Mouse (Mus musculus) embryonic facial prominence, embryonic 15.5 days (tissue): ENCODE measurements at regions not wholly inside any gene's neighbourhood (a gene's known extent, or its start where the extent isn't known, plus 50 kb on each side); places are given as distances from the start of the nearest gene placed in this dataset.

Source experiments
- ATAC-seq: fragments of 200-750 bp; cut with Nextera tagmentation; 2 replicates; pipeline ENCODE4 v1.8.0; 2017; ENCODE audit warnings: low read depth, moderate TSS enrichment; ENCODE audit not compliant: insufficient number of reproducible peaks, low FRiP score, low TSS enrichment
- H3K27ac ChIP-seq: fragments of 300-500 bp; sonication (generic); replicated peaks from 2 replicates; pipeline ENCODE4 v1.5.1; 2015; ENCODE audit warnings: mild to moderate bottlenecking, inconsistent platforms
- H3K27me3 ChIP-seq: fragments of 300-500 bp; sonication (generic); 2 replicates; pipeline ENCODE4 v1.6.1; 2015; ENCODE audit warnings: inconsistent platforms
- H3K36me3 ChIP-seq: fragments of 300-500 bp; sonication (generic); 2 replicates; pipeline ENCODE4 v1.6.1; 2015; ENCODE audit warnings: mild to moderate bottlenecking, inconsistent platforms
- H3K4me1 ChIP-seq: fragments of 300-500 bp; sonication (generic); 2 replicates; pipeline ENCODE4 v1.6.1; 2015; ENCODE audit warnings: inconsistent platforms
- H3K4me2 ChIP-seq: fragments of 300-500 bp; sonication (generic); replicated peaks from 2 replicates; pipeline ENCODE4 v1.6.1; 2015; ENCODE audit warnings: mild to moderate bottlenecking, inconsistent platforms
- H3K4me3 ChIP-seq: fragments of 300-500 bp; sonication (generic); replicated peaks from 2 replicates; pipeline ENCODE4 v1.5.1; 2015; ENCODE audit warnings: mild to moderate bottlenecking, inconsistent platforms
- H3K9ac ChIP-seq: fragments of 300-500 bp; sonication (generic); 2 replicates; pipeline ENCODE4 v1.6.1; 2015; ENCODE audit warnings: inconsistent platforms
- H3K9me3 ChIP-seq: fragments of 300-500 bp; sonication (generic); replicated peaks from 2 replicates; pipeline ENCODE4 v1.6.1; 2016; ENCODE audit warnings: inconsistent platforms
- WGBS: fragments of 180-500 bp; shearing (Covaris S2); methylation state at CpG from one replicate; pipeline ENCODE4 v1.1.7; 2015; 5-methylcytosine and 5-hydroxymethylcytosine counted together

DNA sequence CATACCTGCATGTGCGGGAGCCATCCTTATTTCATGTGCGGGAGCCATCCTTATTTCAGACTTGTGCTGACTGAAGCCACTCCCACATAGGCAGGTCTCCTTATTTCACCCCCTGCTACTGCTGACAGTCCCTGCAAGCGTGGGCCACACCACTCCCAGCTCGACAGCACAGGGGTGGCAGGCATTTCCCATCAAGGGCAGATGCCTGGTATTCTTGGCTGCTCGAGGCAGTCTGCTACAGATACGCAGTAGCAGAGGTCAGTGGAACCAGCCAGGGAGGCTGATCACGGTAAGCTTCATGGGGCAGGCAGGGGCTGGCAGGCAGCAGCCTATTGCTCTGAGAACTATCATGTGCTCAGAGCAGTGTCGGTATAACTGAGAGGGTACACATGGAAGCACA lies 215.6 kb downstream of the Mroh4 start:
- no peak for ATAC-seq
- no peaks in the 10 kb centered on the region for H3K9me3 ChIP-seq
- WGBS = 71% methylated on average over 8 of the region's 8 CpGs

DNA sequence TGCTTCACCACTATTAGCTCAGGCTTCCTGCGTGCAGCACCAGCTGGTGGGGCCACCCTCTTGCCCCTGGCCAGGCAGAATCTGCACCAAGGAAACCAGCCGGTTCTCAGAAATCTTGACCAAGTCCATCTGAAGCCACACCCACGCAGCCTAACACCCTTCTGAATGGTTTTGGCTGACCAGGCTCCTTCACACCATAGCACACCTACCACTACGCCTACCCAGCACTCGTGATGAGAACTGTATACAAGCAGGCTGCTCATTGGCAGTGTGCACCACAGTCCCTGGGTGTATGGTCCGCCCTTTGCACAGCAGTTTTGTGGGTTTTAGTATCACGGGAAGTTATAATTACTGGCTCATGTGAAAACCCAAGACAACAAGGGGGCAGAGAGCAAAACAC lies 217.5 kb downstream of the Mroh4 start:
- Histone ChIP-seq H3K36me3 (no peaks in the 10 kb centered on the region), H3K27me3 (no peaks in the 10 kb centered on the region), H3K4me3 (no peak overlapping the region), H3K9ac (no peak overlapping the region), H3K9me3 (no peaks in the 10 kb centered on the region), H3K4me1 (no peaks in the 10 kb centered on the region), H3K4me2 (no peak overlapping the region), H3K27ac (no peak overlapping the region)
- 74% methylated on average over 7 of the region's 7 CpGs for WGBS
- no peak; the same call in 1 of the 2 replicates for ATAC-seq

More for the DNA sequence above, 215.6 kb downstream of the Mroh4 start:
- H3K4me1 ChIP-seq = no peaks in the 10 kb centered on the region
- no peaks in the 10 kb centered on the region for H3K36me3 ChIP-seq
- no peak overlapping the region for H3K4me2 ChIP-seq
- H3K9ac ChIP-seq = no peak overlapping the region
- no peak overlapping the region for H3K27ac ChIP-seq
- no peak overlapping the region for H3K4me3 ChIP-seq
- no peaks in the 10 kb centered on the region for H3K27me3 ChIP-seq

DNA sequence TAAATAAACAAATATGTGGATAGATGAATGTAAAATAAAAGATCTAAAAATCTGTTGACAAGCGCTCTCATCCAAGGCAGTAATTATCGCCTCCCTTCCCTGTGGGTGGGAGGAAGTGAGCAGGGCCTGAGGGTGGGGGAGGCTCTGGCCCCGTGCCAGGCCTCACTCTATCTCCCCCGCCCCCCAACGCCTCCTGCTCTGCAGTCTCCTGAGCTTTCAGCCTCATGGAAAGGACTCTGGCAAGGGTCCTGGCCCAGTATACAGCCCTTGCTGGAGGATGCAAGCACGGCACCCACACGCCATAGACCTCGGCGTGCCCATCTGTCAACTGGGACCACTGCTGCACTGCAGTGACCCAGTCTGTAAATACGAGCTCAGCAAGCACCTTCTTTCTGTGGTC lies 222.9 kb downstream of the Mroh4 start:
- no peak for ATAC-seq
- no peaks in the 10 kb centered on the region for H3K36me3 ChIP-seq
- no peak overlapping the region for H3K9ac ChIP-seq
- no peak overlapping the region for H3K4me2 ChIP-seq
- 60% methylated on average over 10 of the region's 10 CpGs for WGBS
- H3K4me3 ChIP-seq = no peak overlapping the region
- H3K4me1 ChIP-seq = 0 out of 2 replicates have a peak, but pooled peaks cover 7% of the 10 kb centered on the region
- H3K9me3 ChIP-seq = no peaks in the 10 kb centered on the region
- H3K27ac ChIP-seq = no peak overlapping the region
- H3K27me3 ChIP-seq = no peaks in the 10 kb centered on the region

DNA sequence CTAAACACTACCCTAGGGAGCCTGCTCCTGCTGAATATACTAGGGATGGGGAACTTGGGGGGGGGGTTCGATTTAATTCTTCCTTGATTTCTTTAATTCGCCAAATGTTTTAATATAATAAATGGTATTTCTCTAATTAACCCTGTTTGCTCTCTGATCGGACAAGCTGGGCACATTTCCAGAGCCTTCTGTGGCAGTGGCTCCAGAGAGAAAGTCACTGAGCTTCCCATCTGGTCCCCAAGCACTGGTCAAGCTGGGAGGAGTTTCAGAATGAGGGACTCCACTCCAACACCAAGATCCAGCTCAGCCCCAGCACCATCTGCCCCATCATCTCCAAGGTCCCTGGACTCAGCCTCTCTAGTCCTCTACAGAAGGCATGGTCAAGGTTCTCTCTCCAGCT lies 223.9 kb downstream of the Mroh4 start:
- Histone ChIP-seq H3K9me3 (no peaks in the 10 kb centered on the region), H3K27ac (no peak overlapping the region), H3K27me3 (no peaks in the 10 kb centered on the region), H3K9ac (no peak overlapping the region), H3K36me3 (no peaks in the 10 kb centered on the region), H3K4me2 (no peak overlapping the region), H3K4me1 (0 out of 2 replicates have a peak, but pooled peaks cover 7% of the 10 kb centered on the region), H3K4me3 (no peak overlapping the region)
- 80% methylated on average over 3 of the region's 3 CpGs for WGBS
- no peak for ATAC-seq

DNA sequence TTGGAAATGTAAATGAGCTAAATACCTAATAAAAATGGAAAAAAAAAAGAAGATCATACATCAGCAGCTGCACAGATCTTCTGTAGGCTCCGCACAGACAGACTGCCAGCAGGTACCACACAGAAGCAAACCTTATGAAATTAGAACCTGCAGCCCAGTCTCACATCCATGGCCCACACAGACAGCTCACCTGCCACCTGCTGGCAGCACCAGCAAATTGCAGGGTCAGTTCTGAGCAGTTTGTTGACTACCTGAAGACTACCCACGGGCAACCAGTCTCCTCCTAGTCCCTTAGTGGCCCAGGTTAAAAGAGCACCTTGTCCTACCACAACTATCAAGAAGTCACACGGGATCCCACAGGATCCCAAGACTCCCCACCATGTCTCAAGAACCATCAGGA lies 225.1 kb downstream of the Mroh4 start:
- Histone ChIP-seq H3K4me3 (no peak overlapping the region), H3K27me3 (no peaks in the 10 kb centered on the region), H3K4me2 (no peak overlapping the region), H3K4me1 (0 out of 2 replicates have a peak, but pooled peaks cover 7% of the 10 kb centered on the region), H3K27ac (no peak overlapping the region), H3K9ac (no peak overlapping the region), H3K9me3 (no peaks in the 10 kb centered on the region), H3K36me3 (no peaks in the 10 kb centered on the region)
- WGBS = 75% methylated on average over 3 of the region's 3 CpGs
- ATAC-seq = no peak

DNA sequence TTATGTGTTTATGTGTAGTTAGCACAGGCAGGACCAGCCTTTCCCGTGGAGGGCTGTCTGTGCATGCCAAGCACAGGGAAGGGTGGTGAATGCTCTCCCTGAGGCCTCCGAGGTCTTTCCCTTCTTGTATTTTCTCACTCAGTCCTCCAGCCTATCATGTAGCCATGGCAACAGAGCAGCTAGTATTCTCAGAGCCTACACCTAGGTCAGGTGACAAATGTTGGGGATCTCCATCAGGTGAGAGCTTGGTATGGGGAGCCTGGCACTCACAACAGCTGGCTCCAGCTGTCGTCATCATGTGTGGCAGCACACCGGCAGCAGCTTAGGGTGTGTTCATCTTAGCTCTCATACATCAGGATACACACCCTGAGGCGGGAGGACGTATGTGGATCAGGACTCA lies 231.3 kb downstream of the Mroh4 start:
- no peaks in the 10 kb centered on the region for H3K36me3 ChIP-seq
- H3K9me3 ChIP-seq = no peaks in the 10 kb centered on the region
- no peaks in the 10 kb centered on the region for H3K4me1 ChIP-seq
- no peak overlapping the region for H3K27ac ChIP-seq
- H3K9ac ChIP-seq = no peak overlapping the region
- H3K4me3 ChIP-seq = no peak overlapping the region
- ATAC-seq = no peak
- no peak overlapping the region for H3K4me2 ChIP-seq
- H3K27me3 ChIP-seq = no peaks in the 10 kb centered on the region
- 61% methylated on average over 6 of the region's 6 CpGs for WGBS

DNA sequence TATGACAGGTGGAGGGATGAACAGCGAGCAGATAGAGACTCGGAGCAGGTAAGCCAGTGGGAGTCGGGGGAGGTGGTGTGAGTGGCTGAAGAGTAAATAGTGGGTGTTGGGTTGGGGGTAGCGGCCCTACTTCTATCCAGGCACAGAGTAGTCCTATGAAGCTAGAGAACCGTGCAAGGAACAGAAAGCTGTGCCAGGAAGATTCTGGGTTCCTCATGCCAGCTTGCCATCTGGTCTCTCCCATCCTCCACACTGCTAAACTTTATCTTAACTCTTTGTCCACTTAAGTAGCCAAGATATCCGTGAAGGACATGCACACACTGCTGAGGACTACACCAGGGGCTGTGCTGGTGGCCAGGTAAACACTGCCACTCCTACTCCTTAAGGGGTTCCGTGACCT lies 234.9 kb downstream of the Mroh4 start:
- Histone ChIP-seq H3K27me3 (no peaks in the 10 kb centered on the region), H3K4me1 (no peaks in the 10 kb centered on the region), H3K4me2 (no peak overlapping the region), H3K9ac (no peak overlapping the region), H3K4me3 (no peak overlapping the region), H3K36me3 (no peaks in the 10 kb centered on the region), H3K27ac (no peak overlapping the region), H3K9me3 (no peaks in the 10 kb centered on the region)
- WGBS = 83% methylated on average over 7 of the region's 7 CpGs
- no peak for ATAC-seq

DNA sequence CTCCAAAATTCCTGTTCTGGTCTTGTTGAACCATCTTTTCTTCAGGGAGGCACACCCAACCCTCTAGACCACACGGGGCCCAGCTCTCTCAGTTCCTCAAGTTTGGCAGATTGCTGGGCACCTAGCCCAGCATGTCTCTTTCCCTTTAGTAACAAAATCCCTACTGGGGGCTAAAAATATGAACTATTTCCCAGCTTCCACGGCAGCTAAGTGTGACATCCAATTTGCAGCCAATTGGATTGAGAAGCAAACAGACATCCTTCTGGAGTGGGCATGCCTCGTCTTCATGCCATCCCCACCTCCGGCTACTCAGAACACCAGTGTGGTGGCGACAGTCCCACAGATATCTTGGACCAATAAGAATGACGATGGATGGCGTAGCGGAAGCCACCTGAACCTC lies 240.1 kb downstream of the Mroh4 start:
- Histone ChIP-seq H3K4me1 (no peaks in the 10 kb centered on the region), H3K9me3 (no peaks in the 10 kb centered on the region), H3K27ac (no peak overlapping the region), H3K9ac (no peak overlapping the region), H3K4me2 (no peak overlapping the region), H3K27me3 (no peaks in the 10 kb centered on the region), H3K36me3 (no peaks in the 10 kb centered on the region), H3K4me3 (no peak overlapping the region)
- WGBS = 81% methylated on average over 8 of the region's 8 CpGs
- ATAC-seq = no peak

DNA sequence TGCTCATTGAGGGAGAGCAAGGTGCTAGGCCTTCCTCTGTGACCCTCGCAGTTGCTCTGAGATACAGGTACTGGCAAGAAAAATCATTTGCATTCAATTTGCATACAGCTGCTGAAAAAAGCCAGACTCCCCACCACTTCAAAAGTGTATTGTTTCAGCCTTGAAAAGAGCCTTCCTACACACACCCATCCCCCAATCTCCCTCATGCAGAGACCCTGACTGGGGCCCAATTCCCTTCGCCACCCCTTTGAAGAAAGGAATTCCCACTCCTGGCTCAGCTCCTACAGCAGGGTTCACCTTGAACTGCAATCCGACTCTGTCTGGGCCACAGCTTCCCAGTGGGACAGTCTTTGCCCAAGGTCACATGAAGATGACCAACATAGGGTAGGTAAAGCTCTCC lies 248.6 kb downstream of the Mroh4 start:
- no peak for ATAC-seq
- Histone ChIP-seq H3K4me3 (no peak overlapping the region), H3K4me1 (no peaks in the 10 kb centered on the region), H3K9me3 (no peaks in the 10 kb centered on the region), H3K9ac (no peak overlapping the region), H3K27ac (no peak overlapping the region), H3K36me3 (no peaks in the 10 kb centered on the region), H3K4me2 (no peak overlapping the region), H3K27me3 (no peaks in the 10 kb centered on the region)
- WGBS = 21% methylated on average over 3 of the region's 3 CpGs

DNA sequence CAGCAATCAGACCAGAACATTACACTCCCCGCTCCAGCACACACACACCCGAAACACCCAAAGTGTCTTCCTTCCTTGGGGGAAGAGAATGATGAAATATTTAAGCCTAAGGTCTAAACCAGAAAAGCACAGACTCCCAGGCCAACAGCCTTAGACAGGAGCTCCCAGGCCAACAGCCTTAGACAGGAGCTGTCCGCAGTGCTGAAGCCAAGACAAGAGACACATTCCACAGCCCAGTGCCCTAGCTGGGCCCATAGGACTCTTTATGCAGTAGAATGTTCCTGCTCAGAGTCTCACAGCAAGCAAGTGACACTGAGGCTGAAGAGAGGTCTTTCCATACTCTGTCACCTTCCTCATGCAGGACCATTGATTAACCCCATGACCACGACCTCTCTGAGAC lies 253.6 kb downstream of the Mroh4 start:
- Histone ChIP-seq H3K4me3 (no peak overlapping the region), H3K4me1 (no peaks in the 10 kb centered on the region), H3K27ac (no peak overlapping the region), H3K36me3 (no peaks in the 10 kb centered on the region), H3K27me3 (no peaks in the 10 kb centered on the region), H3K9me3 (no peaks in the 10 kb centered on the region), H3K9ac (no peak overlapping the region), H3K4me2 (no peak overlapping the region)
- WGBS = 61% methylated on average over 4 of the region's 4 CpGs
- no peak for ATAC-seq

DNA sequence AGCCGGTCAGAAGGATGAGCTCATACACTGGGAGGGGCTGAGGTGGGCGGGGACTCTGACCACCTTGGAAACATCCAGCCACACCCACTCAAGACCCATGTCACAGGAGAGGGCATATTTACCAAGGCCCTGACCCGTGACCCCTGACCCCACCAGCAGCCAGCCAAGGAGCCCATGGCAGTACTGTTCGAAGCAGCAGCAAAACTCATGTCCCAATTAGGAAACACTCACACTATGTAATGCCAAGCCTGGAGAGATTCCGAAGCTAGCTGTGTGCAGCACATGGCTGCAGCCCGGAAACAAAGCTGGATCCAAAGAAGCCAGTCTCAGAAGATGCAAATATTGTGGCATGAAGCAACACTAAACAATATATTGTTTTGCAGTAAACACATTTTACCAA lies 256.8 kb downstream of the Mroh4 start:
- 77% methylated on average over 6 of the region's 6 CpGs for WGBS

DNA sequence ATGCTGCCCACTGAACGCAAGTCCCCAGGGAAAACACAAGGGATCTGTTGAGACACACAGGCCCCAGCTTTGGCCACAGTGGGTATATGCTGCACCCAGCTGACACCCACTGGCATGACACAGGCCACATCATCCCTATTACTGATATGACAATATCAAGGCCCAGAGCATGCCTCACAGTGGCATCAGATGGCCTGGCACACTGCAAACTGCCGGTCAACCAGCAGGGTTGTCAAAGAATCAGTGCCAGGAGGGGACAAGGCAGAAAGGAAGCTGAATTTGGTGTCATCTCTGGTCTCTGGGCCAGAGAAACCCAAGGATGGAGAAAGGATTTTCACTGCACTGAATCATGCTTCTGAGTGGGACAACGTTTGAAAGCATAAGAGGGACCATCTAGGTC lies 266.7 kb downstream of the Mroh4 start:
- Histone ChIP-seq H3K27me3 (no peaks in the 10 kb centered on the region), H3K4me3 (no peak overlapping the region), H3K9ac (no peak overlapping the region), H3K4me1 (no peaks in the 10 kb centered on the region), H3K4me2 (no peak overlapping the region), H3K36me3 (no peaks in the 10 kb centered on the region), H3K27ac (no peak overlapping the region), H3K9me3 (no peaks in the 10 kb centered on the region)
- WGBS = 69% methylated on average over 3 of the region's 3 CpGs
- ATAC-seq = no peak

More for the DNA sequence above, 256.8 kb downstream of the Mroh4 start:
- Histone ChIP-seq H3K9ac (no peak overlapping the region), H3K9me3 (no peaks in the 10 kb centered on the region), H3K27me3 (no peaks in the 10 kb centered on the region), H3K4me2 (no peak overlapping the region), H3K36me3 (no peaks in the 10 kb centered on the region), H3K4me3 (no peak overlapping the region), H3K4me1 (no peaks in the 10 kb centered on the region), H3K27ac (no peak overlapping the region)
- ATAC-seq = no peak
